Mouse (Mus musculus) right cerebral cortex, postnatal 36 days (tissue): ENCODE measurements around the gene Gm49388.
A peak's percentile ranks its signal among the peaks of the same experiment; 100 is the strongest.
"Not testable (repeated sequence)": the region's sequence is repeated elsewhere in the genome, so short reads cannot be mapped to it uniquely, and the experiment has no call there.

Experiments
- DNase-seq, 2 experiments: peaks; one replicate each; pipeline ENCODE4 v3.0.0; 2022; ENCODE audit warnings: low spot score in 2 of 2, mixed read lengths in 1 of 2

Gene Gm49388

DNA sequence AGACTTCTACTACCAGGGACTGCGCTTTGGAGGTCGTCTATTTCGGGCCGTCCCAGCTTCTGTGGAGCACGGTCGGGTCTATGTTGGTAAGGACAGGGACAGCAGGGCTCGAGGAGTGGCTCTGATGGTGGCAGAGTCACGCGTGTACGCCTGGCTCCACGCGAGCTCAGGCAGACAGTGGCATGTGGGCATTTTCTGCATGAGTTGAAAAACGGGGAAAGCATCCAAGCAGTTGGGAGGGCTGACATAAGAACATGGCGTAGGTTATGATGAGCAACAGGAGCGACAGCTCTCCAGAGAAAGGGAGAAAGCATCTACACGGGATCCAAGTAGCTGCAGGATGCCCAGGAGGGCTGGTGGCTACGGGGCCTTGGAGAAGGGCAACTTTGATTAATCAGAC lies 16.9 kb downstream of the Gm49388 start:
- DNase-seq = no peak

DNA sequence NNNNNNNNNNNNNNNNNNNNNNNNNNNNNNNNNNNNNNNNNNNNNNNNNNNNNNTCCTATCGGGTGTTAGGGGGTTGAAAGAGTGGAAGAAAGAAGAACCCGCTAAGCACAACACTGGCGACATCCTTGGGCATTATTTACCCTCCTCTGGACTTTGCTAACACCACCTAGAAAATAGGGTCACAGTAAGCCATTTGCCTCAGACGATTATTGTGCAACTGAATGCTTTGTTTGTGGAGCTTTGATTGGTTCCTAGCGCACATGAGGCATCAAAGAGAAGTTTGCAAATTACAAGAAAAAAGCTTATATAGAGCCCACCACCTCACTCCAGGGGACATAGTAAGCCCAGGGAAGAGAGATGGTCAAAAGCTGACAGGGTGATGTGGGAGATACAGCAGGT lies 23.4 kb downstream of the Gm49388 start:
- DNase-seq = no peak

- no peak for DNase-seq
Observed at GRCm38 (mm10) chr7:127809846-127810245, 24.4 kb downstream of the Gm49388 start.

DNA sequence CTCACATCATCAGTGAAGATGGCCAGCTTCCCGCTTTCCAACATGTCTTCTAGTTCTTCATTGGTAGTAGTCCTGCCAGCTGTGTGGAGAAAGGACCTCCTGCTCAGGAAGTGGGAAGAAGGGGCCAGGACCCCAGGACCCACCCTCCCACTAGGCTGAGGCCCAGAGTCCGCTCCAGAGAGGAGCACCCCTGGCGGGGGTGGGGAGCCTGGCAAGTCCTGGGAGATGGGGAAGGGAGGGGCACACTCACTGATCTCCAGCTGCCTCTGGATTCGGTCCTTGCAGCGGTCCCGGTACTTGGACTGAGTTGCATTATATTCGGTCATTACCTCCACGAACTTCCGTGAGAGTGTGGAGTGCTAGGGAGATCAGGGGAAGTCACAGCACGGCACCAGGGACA lies 25.2 kb downstream of the Gm49388 start:
- DNase-seq = no peak

DNA sequence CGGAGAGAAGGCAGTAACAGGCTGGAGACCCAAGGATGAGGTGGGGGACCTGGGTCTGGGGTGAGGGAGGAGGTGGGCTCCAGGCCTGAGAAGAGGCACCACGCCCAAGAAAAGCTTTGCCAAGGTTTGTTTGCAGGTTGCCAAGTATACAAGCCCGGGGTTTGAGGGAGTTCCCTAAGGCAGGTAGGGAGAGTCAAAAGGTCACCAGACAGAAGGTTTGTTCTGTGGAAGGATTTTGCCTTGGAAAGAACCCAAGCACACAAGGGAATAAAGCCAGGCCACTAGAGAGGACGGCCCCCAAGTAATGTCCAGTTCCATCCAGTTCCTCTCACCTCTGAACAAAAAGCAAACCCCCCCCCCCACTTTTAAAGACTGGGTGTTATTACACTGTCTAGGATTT lies 25.8 kb downstream of the Gm49388 start:
- DNase-seq = no peak

DNA sequence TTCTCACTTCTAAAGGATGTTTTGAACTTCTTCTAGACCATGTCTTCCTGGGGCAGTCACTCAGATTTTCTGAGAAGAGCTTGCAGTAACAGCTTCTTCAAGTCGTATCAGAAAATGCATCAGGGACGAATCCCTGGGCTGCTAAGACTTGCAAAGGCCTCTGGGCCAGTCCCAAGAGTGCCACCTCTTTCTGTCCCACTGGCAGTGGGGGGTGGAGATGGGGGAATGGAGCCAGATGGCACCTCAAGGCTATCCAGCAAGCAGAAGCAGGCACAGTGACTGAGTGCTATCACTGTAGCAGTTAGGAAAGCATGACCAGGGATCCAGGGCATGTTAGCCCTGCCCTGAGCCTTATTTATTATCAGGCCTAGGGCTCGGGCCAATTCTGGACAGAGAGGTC lies 26.9 kb downstream of the Gm49388 start:
- no peak for DNase-seq

DNA sequence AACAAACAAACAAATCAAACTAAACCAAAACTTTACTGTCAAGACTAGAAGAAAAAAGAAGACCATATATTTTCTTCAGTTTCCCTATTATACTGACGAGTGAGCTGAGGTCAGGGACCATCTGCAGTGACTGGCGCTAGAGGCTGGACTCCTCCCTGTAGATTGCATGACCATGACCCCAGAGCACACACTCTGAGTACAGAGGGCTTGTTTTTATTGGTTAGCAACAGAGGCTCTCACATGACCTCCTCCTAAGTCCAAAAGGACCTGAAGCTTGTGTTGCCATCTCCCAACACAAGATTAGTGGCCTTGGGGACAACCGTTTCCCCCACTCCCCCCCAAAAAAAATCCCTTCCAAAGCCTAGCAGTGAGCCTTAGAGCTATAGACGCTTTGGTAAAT lies 28.4 kb downstream of the Gm49388 start:
- no peak for DNase-seq

GRCm38 (mm10) chr7:127814241-127814921 lies 29.0 kb downstream of the Gm49388 start:
- DNase-seq = peak; percentile 77 to 80

GRCm38 (mm10) chr7:127815116-127815665 lies 29.8 kb downstream of the Gm49388 start:
- DNase-seq = no peak

- DNase-seq = peak; percentile 79 to 90
Observed at GRCm38 (mm10) chr7:127815954-127816821, 30.8 kb downstream of the Gm49388 start.

DNA sequence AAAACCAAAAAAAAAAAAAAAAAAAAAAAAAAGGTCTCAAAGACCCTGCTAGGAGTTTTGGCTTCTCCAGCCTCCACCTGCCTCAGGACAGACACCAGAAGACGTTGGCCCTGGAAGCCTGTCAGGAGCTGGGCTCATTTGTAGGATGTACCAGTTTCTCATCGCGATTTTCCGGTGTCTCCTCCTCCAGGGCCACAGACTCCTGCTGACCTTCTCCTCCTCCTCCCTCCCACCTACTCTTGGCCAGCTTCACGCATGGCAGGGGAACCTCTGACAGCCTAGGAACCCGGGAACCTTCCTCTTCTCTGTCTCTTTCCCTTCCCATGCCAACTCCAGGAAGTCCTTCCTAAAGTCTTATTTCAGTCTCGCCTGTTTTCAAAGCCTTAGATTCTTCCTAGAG lies 31.6 kb downstream of the Gm49388 start:
- no peak for DNase-seq

GRCm38 (mm10) chr7:127817776-127818175 lies 32.4 kb downstream of the Gm49388 start:
- DNase-seq = no peak

- DNase-seq = no peak
Observed at GRCm38 (mm10) chr7:127820836-127821509, 35.6 kb downstream of the Gm49388 start.

GRCm38 (mm10) chr7:127822494-127822893 lies 37.1 kb downstream of the Gm49388 start:
- no peak for DNase-seq

GRCm38 (mm10) chr7:127823236-127824171 lies 38.1 kb downstream of the Gm49388 start:
- no peak for DNase-seq

DNA sequence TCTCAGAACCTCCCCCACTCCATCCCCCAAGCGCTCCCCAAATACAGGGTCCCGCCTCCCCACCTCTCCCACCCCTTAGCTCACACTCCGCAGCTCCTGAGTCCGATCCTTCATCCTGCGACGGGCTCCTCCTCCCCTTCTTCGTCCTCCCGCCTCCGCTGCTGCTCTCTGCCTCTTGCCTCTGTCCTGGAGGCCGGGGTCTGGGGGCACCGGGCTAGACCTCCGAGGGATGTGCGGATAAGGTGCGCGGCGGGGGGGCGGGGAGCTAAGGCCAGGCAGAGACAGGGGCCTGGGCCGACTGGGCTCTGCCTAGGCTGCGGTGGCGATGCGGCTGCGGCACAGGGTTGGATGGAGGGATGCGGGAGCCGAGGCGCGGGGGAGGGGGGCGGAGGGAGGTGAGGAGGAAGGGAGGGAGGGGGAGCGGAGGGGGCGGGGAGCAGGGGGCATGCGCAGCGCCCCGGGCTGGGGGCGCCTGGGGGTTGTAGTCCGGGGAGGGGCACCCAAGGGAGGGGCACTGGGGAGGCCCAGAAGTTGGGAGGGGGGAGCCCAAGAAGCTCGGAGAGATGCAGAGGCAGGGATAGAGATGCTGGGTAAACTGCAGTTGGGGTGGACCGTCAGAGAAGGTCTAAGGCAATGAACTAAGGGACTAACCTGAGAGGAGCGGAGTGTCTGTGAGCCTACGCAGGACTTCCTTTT lies 38.9 kb downstream of the Gm49388 start, which contains the start of the genes Stx4a and Stx1b:
Gene Stx4a (plus strand): TSS at position 119 of the 696 bp plus-strand sequence.
Gene Stx1b (minus strand): TSS at position 374 of the 696 bp plus-strand sequence.
- DNase-seq = no peak

GRCm38 (mm10) chr7:127835550-127835949 lies 50.1 kb downstream of the Gm49388 start:
- no peak for DNase-seq

DNA sequence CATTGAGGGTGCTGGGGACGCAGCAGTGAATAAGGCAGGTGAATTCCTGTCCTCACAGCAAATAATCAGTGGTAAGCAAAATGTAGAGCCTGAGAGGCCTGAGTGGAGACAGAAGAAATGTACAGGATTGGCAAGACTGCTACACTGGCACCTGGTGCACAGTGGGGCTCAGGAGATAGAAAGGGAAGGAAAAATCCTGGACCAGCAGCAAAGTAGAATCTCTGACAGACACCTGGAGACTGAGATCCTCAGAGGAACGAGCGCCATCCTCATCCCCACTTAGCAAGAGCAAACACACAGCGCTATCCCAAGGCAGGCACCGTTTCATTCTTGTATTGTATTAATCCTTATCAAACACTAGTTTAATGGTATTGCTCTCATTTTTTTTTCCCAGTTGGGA lies 52.1 kb downstream of the Gm49388 start:
- no peak for DNase-seq

- DNase-seq = not testable (repeated sequence)
Observed at GRCm38 (mm10) chr7:127837878-127838277, 52.5 kb downstream of the Gm49388 start.

- not testable (repeated sequence) for DNase-seq
Observed at GRCm38 (mm10) chr7:127840031-127840430, 54.6 kb downstream of the Gm49388 start.
